Mouse (Mus musculus): ENCODE measurements around the gene Lman2l.
A peak's percentile ranks its signal among the peaks of the same experiment; 100 is the strongest.

The Lman2l gene

DNA sequence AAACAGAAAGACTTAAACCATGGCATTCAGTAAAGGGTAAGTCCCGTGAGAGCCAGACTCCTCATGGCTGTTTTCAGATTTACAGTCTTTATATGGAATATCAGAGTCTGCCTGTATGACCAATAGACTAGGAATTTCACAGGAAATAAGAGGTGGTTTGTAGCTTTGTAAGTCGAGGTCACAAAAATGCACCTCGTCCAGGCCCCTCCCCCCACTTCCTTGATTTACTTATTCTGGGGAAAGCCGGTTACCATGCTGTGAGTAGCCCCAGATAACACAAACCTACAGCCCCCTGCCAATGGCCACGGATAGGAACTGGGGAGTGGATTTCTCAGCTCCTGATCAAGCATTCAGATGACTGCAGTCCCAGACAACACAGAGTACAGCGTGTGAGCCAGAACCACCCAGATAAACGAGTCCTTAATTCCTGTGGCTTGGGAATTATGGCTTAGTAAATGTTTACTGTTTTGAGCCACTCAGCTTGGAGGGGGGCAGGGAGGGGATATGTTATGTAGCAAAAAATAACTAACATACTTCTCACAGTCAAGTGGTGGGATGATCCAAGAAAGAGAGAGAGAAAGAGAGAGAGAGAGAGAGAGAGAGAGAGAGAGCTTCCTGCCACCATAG, 12.4 kb upstream of the Lman2l start:
- no peak for DNase-seq

GRCm38 (mm10) chr1:36454055-36454815, 9.2 kb upstream of the Lman2l start:
- no peak for DNase-seq

DNA sequence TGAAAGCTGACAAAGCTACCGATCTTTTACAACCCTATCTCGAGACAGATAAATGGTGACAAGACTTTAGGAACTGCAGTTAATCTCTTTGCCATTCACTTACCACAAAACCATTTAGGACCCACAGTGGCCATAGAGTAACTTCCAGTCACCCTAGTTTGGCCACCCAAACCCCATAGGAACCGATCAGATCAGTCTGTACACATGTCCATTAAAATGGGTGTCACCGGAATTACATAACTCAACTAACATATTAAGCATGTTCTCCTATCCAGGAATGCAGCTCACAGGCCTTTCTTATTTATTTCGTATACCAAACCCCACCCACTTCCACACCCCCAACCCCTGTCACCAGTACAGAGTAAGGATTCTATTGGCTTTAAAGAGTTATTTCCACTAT, 1.8 kb upstream of the Lman2l start:
- no peak for DNase-seq

DNA sequence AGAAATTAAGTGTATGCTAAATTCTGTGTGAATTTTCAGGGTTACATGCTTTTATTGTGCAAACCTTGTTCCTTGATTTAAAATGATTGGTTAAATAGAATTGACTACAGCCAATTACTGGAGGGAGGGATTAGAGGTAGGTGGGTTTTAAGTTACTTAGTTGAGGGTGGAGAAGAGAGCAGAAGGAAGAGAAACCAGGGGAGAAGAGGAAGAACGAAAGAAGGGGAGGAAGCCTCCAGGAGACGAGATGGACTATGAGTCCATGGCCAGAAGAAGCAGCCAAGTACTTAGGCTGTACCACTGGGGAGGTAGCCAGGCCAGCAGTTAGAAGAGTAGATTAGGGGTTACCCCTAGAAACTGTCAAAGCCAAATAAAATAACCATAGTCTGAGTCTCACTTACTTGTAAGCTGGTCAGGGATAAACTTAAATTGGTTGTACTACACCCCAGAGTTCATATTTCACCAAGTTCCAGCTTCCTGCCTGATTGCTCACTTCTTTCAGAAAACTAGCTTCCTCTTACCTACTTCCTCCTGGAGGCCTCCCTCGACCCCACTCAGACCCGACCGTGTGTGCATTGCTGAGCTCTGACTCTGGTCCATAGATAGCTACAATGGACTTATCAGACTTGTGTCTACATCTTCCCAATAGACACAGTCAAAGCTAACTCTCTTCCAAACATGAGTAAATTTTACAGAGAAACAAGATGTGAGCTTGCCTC, 1.2 kb upstream of the Lman2l start:
- DNase-seq: no peak

DNA sequence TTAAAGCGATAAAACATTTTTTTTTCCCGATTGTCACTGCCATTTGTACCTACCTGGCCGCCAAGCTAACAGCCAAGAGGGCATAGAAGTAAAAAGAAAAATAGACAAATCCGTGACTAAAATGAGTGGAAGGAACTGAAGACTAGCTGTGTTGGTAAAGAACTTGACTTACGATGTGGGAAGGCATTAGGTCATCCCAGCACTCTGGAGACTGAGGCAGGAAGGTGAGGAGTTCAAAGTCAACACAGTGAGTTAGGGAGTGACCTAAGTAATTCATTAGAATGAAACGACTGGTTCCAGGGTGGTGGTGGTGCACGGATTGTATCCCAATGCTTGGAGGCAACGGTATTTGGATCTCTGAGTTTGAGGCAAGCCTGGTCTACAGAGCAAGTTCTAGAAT, 437 bp upstream of the Lman2l start:
- no peak for DNase-seq

DNA sequence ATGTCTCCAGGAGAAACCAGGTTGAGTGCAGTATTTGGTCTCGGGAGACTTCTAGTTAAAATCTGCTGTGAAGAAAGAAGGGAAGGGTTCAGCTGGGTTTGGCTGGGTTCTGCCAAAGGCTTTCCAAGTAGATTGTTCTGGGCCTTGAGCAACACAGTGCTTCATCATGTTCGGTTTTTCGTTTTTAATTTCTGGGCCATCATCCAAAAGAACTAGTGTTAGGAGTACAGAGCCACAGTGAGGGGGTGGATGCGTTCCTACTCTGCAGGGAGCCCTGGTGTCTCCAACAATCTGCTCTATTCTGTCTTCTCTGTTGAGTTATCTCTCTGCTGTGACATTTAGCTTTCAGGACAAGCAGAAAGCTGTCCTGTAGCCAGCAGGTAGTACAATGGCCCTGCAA, 4.0 kb downstream of the Lman2l start:
- no peak for DNase-seq

DNA sequence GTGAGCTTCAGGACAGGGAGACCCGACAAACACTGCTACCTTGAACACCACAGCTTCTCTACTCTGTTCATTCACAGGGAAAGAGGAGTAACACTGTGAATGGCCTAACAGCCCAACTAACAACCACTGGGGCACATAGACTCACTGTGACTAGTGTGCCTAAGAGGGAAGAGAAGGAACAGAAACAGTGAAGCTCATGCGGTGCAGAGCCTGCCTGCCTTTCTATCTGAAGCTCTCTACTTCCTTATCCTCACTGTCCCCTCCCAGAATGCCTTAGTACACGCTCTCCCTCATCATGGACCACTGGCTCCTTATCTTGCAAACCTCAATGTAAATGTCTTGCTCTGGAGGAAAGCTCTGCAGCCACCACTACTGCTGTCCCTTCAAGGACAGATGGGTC, 7.8 kb downstream of the Lman2l start:
- no peak for DNase-seq

DNA sequence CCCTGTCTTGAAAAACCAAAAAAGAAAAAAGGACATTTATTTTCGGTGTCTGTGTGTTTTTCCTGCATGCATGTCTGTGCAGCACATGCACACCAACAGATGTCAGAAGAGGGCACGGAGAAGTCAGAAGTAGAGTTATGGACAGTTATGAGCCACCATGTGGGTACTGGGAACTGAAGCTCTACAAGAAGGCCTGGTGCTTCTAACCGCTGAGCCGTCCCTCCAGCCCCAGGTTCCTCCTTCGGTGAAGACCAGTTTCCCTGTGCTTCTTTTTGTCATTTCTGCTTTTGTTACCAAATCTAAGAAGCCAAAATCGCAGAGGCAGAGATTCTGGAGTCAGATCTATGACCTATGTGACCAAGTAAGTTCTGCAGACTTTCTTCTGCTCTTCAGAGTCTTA, 8.6 kb downstream of the Lman2l start:
- DNase-seq: no peak

GRCm38 (mm10) chr1:36435071-36435470, 10.0 kb downstream of the Lman2l start:
- DNase-seq: no peak

DNA sequence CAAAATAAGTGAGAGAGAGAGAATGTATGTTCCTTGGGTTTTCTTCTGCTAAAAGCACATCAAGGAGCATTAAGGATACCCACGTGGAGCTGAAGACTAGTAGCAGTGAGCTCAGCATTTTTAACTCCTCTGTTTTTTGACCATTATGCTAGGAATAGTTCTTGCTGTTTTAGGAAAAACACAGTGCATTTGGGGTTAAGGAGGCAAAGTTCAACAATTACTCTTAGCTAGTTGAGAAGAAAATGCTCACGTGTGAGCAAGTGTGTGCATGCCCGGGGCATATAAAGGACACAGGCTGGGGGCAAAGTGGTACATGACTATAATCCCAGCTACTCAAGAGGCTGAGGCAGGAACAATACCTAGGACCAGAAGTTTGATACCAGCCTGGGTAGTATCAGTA, 11.5 kb downstream of the Lman2l start:
- no peak for DNase-seq

GRCm38 (mm10) chr1:36432999-36433398, 12.1 kb downstream of the Lman2l start:
- no peak for DNase-seq

DNA sequence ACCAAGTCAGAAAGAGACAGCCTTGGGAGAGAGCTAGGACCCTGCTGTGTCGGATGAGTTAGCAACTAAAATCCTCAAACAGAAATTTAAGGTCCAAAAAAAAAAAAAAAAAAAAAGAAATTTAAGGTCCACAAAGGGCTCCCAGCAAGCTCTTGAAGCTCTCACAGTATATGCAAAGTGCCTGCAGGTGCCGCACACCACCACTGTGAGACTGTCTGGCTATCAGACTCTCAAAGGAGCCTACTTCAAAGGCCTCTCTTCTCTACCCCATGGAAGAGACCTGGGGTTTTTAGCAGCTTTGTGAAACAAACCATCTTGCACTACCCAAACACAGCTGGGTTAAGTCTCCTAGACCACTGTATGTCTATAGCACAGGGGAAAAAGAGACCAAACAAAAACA, 15.6 kb downstream of the Lman2l start:
- DNase-seq: no peak

DNA sequence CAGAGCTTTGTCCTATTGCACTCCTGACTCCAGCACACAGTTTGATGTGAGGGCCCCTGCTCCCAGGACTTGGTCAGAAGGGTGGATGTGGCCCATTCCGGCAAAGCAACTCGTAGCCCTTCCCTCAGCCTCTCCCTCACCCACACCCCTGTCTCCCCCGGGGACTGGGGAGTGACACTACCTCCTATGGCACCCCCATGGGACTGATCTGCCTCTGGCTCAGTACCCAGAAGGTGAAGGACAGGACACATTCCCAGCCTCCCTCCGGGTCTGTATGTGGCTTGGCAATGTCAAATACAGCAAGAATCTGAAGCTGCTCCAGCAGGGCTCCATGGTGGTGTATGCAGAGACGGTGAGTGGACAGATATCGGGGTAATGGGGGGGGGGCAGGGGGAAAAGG, 40.5 kb downstream of the Lman2l start:
- no peak for DNase-seq

GRCm38 (mm10) chr1:36401509-36401908, 43.6 kb downstream of the Lman2l start:
- DNase-seq: no peak

- no peak for DNase-seq
Observed at GRCm38 (mm10) chr1:36397041-36397440, 48.0 kb downstream of the Lman2l start.

GRCm38 (mm10) chr1:36379582-36379981, 65.5 kb downstream of the Lman2l start:
- no peak for DNase-seq

DNA sequence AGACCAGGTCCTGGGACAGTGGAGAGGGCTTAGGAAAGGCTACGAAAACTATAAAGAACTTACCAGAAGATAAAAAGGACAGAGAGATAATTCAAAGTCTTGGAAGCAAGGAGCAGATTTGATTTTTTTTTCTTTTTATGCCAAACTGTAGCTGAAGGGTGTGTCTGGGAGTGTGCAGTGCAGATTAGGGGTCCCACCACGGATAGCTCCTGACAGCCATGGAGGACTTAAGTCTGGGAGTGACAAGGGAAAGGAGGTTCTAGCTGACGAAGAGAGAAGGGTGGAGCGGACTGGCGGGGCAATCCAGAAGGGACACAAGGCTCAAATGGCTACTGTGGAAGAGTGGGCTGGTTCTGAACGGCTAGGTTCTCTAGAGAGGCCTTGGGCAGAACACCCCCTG, 66.2 kb downstream of the Lman2l start:
- DNase-seq: peak; percentile 27

- no peak for DNase-seq
Observed at GRCm38 (mm10) chr1:36371934-36372845, 72.9 kb downstream of the Lman2l start, which contains the start of gene Fer1l5. Fer1l5 (plus strand) TSS chr1:36372291.

DNA sequence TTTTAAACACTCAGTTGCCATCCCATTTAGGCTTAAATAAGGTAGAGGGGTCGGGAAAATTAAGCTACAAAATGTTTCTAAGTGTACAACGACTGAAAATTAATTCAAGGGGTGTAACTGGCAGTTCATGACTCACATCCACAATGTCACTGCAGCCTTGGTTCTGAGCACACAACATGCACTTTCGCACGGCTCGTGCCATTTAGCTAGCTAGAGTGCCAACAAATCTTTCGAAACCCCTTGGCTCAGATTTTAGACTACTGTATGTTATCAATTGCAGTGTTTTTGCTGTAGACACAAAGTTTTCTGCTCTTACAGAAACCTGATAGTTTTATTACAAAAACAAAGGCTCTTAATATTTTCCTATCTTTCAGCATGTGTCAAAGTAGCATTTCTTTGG, 74.2 kb downstream of the Lman2l start:
- DNase-seq: no peak
